Mouse (Mus musculus): Measurements from ENCODE around the gene Jph2. TPM values are rescaled to one million over a fixed set of nuclear protein-coding genes. Genes with fewer than 3 reads are reported as not detected.

The Jph2 gene
- polyA plus RNA-seq, 1 experiment from 2014 or later, result not detected

GRCm38 (mm10) chr2:163332368-163333055 is 65.3 kb downstream of the Jph2 start:
- Histone ChIP-seq H3K79me2 (ENCODE audit: inconsistent target) (no peaks in the 10 kb centered on the region), H3K27ac (no peak overlapping the region), H3K36me3 (ENCODE audit: inconsistent target) (no peaks in the 10 kb centered on the region), H3K4me3 (ENCODE audit: inconsistent target) (no peak overlapping the region)
- WGBS (ENCODE audit: missing documents), result 86% methylated on average over 13 of the region's 13 CpGs

GRCm38 (mm10) chr2:163331423-163331822 is 66.4 kb downstream of the Jph2 start:
- Histone ChIP-seq H3K4me3 (ENCODE audit: inconsistent target) (no peak overlapping the region), H3K79me2 (ENCODE audit: inconsistent target) (no peaks in the 10 kb centered on the region), H3K27ac (no peak overlapping the region), H3K36me3 (ENCODE audit: inconsistent target) (no peaks in the 10 kb centered on the region)
- 71% methylated on average over 6 of the region's 6 CpGs for WGBS (ENCODE audit: missing documents)

GRCm38 (mm10) chr2:163330742-163331141 is 67.1 kb downstream of the Jph2 start:
- Histone ChIP-seq H3K79me2 (ENCODE audit: inconsistent target) (no peaks in the 10 kb centered on the region), H3K36me3 (ENCODE audit: inconsistent target) (no peaks in the 10 kb centered on the region), H3K4me3 (ENCODE audit: inconsistent target) (no peak overlapping the region), H3K27ac (no peak overlapping the region)
- 31% methylated on average over 7 of the region's 7 CpGs for whole genome bisulfite sequencing (ENCODE audit: missing documents)

GRCm38 (mm10) chr2:163323163-163323562 is 74.6 kb downstream of the Jph2 start:
- no peak overlapping the region for H3K4me3 ChIP-seq (ENCODE audit: inconsistent target)
- H3K79me2 ChIP-seq (ENCODE audit: inconsistent target), result no peaks in the 10 kb centered on the region
- H3K27ac ChIP-seq, result no peak overlapping the region
- H3K36me3 ChIP-seq (ENCODE audit: inconsistent target), result no peaks in the 10 kb centered on the region
- WGBS (ENCODE audit: missing documents), result 60% methylated on average over 1 of the region's 1 CpGs

- WGBS (ENCODE audit: missing documents), result 91% methylated on average over 3 of the region's 3 CpGs
Observed at GRCm38 (mm10) chr2:163318777-163319176, 79.0 kb downstream of the Jph2 start.

GRCm38 (mm10) chr2:163317281-163317680 is 80.5 kb downstream of the Jph2 start:
- 85% methylated on average over 4 of the region's 4 CpGs for WGBS (ENCODE audit: missing documents)
- no peaks in the 10 kb centered on the region for H3K36me3 ChIP-seq (ENCODE audit: inconsistent target)
- no peak overlapping the region for H3K27ac ChIP-seq
- no peaks in the 10 kb centered on the region for H3K79me2 ChIP-seq (ENCODE audit: inconsistent target)
- H3K4me3 ChIP-seq (ENCODE audit: inconsistent target), result no peak overlapping the region

More at GRCm38 (mm10) chr2:163318777-163319176, 79.0 kb downstream of the Jph2 start:
- Histone ChIP-seq H3K36me3 (ENCODE audit: inconsistent target) (no peaks in the 10 kb centered on the region), H3K4me3 (ENCODE audit: inconsistent target) (no peak overlapping the region), H3K27ac (no peak overlapping the region), H3K79me2 (ENCODE audit: inconsistent target) (no peaks in the 10 kb centered on the region)

GRCm38 (mm10) chr2:163310163-163310688 is 87.6 kb downstream of the Jph2 start:
- 80% methylated on average over 11 of the region's 11 CpGs for WGBS (ENCODE audit: missing documents)
- H3K4me3 ChIP-seq (ENCODE audit: inconsistent target), result no peak overlapping the region
- H3K27ac ChIP-seq, result no peak overlapping the region

GRCm38 (mm10) chr2:163309376-163309775 is 88.4 kb downstream of the Jph2 start:
- Histone ChIP-seq H3K79me2 (ENCODE audit: inconsistent target) (no peaks in the 10 kb centered on the region), H3K36me3 (ENCODE audit: inconsistent target) (no peaks in the 10 kb centered on the region), H3K4me3 (ENCODE audit: inconsistent target) (no peak overlapping the region), H3K27ac (no peak overlapping the region)
- WGBS (ENCODE audit: missing documents), result 92% methylated on average over 17 of the region's 17 CpGs

More at GRCm38 (mm10) chr2:163310163-163310688, 87.6 kb downstream of the Jph2 start:
- H3K79me2 ChIP-seq (ENCODE audit: inconsistent target), result no peaks in the 10 kb centered on the region
- H3K36me3 ChIP-seq (ENCODE audit: inconsistent target), result no peaks in the 10 kb centered on the region

- no peak overlapping the region for H3K27ac ChIP-seq
- H3K79me2 ChIP-seq (ENCODE audit: inconsistent target), result no peaks in the 10 kb centered on the region
- no peak overlapping the region for H3K4me3 ChIP-seq (ENCODE audit: inconsistent target)
- WGBS (ENCODE audit: missing documents), result 87% methylated on average over 9 of the region's 9 CpGs
- no peaks in the 10 kb centered on the region for H3K36me3 ChIP-seq (ENCODE audit: inconsistent target)
Observed at GRCm38 (mm10) chr2:163303037-163303436, 94.8 kb downstream of the Jph2 start.

- Histone ChIP-seq H3K36me3 (ENCODE audit: inconsistent target) (no peaks in the 10 kb centered on the region), H3K27ac (no peak overlapping the region), H3K79me2 (ENCODE audit: inconsistent target) (no peaks in the 10 kb centered on the region), H3K4me3 (ENCODE audit: inconsistent target) (no peak overlapping the region)
- WGBS (ENCODE audit: missing documents), result 79% methylated on average over 4 of the region's 5 CpGs
Observed at GRCm38 (mm10) chr2:163301641-163302040, 96.2 kb downstream of the Jph2 start.

- no peaks in the 10 kb centered on the region for H3K36me3 ChIP-seq (ENCODE audit: inconsistent target)
- H3K27ac ChIP-seq, result no peak overlapping the region
- no peak overlapping the region for H3K4me3 ChIP-seq (ENCODE audit: inconsistent target)
- H3K79me2 ChIP-seq (ENCODE audit: inconsistent target), result no peaks in the 10 kb centered on the region
- 81% methylated on average over 13 of the region's 14 CpGs for WGBS (ENCODE audit: missing documents)
Observed at GRCm38 (mm10) chr2:163300069-163301060, 97.4 kb downstream of the Jph2 start.

GRCm38 (mm10) chr2:163296999-163297630 is 100.7 kb downstream of the Jph2 start:
- Histone ChIP-seq H3K79me2 (ENCODE audit: inconsistent target) (no peaks in the 10 kb centered on the region), H3K27ac (no peak overlapping the region), H3K4me3 (ENCODE audit: inconsistent target) (no peak overlapping the region), H3K36me3 (ENCODE audit: inconsistent target) (no peaks in the 10 kb centered on the region)
- 77% methylated on average over 11 of the region's 11 CpGs for WGBS (ENCODE audit: missing documents)

GRCm38 (mm10) chr2:163288881-163289379 is 108.9 kb downstream of the Jph2 start:
- no peaks in the 10 kb centered on the region for H3K79me2 ChIP-seq (ENCODE audit: inconsistent target)
- no peaks in the 10 kb centered on the region for H3K36me3 ChIP-seq (ENCODE audit: inconsistent target)
- H3K4me3 ChIP-seq (ENCODE audit: inconsistent target), result no peak overlapping the region
- H3K27ac ChIP-seq, result no peak overlapping the region
- WGBS (ENCODE audit: missing documents), result 20% methylated on average over 21 of the region's 21 CpGs

Data from macrophage (primary cell).